Mouse (Mus musculus) liver, embryonic 11.5 days (tissue): Measurements from ENCODE around the gene Rps12. TPM values are rescaled to one million over a fixed set of nuclear protein-coding genes. Genes with fewer than 3 reads are reported as not detected.
A peak's percentile ranks its signal among the peaks of the same experiment; 100 is the strongest.
"Not testable (repeated sequence)": the region's sequence is repeated elsewhere in the genome, so short reads cannot be mapped to it uniquely, and the experiment has no call there.

Experiments used
- ATAC-seq: fragments of 200-750 bp; cut with Nextera tagmentation; replicated peaks from 2 replicates; pipeline ENCODE4 v1.8.0; 2017; ENCODE audit warnings: moderate number of reproducible peaks, mild to moderate bottlenecking, moderate TSS enrichment, moderate library complexity; ENCODE audit not compliant: low FRiP score
- DNase-seq: peaks from one replicate; pipeline ENCODE4 v3.0.0-alpha.2; 2017; ENCODE audit warnings: low spot score
- H3K27ac ChIP-seq: fragments of 300-500 bp; sonication (generic); 2 replicates; pipeline ENCODE4 v1.5.1; 2014; ENCODE audit warnings: mild to moderate bottlenecking, low read depth, low read length, control low read depth
- H3K27me3 ChIP-seq: fragments of 300-500 bp; sonication (generic); replicated peaks from 2 replicates; pipeline ENCODE4 v1.6.1; 2014; ENCODE audit warnings: low read length, mixed read lengths; ENCODE audit not compliant: control insufficient read depth, insufficient read depth
- H3K36me3 ChIP-seq: fragments of 300-500 bp; sonication (generic); 2 replicates; pipeline ENCODE4 v1.6.1; 2014; ENCODE audit warnings: mild to moderate bottlenecking, low read length, moderate library complexity, mixed read lengths; ENCODE audit not compliant: control insufficient read depth, insufficient read depth
- H3K4me1 ChIP-seq: fragments of 300-500 bp; sonication (generic); replicated peaks from 2 replicates; pipeline ENCODE4 v1.6.1; 2014; ENCODE audit warnings: low read length, mixed read lengths; ENCODE audit not compliant: control insufficient read depth, insufficient read depth
- H3K4me2 ChIP-seq: fragments of 300-500 bp; sonication (generic); 2 replicates; pipeline ENCODE4 v1.6.1; 2014; ENCODE audit warnings: mild to moderate bottlenecking, control low read depth, moderate library complexity
- H3K4me3 ChIP-seq: fragments of 300-500 bp; sonication (generic); 2 replicates; pipeline ENCODE4 v1.5.1; 2014; ENCODE audit warnings: low read depth, low read length, control low read depth
- H3K9ac ChIP-seq: fragments of 300-500 bp; sonication (generic); 2 replicates; pipeline ENCODE4 v1.6.1; 2014; ENCODE audit warnings: low read depth, low read length, control low read depth
- H3K9me3 ChIP-seq: fragments of 300-500 bp; sonication (generic); 2 replicates; pipeline ENCODE4 v1.6.1; 2016; ENCODE audit warnings: low read length, inconsistent platforms, mixed read lengths; ENCODE audit not compliant: control insufficient read depth
- WGBS: fragments of 180-500 bp; shearing (Covaris S2); extraction: QIAGEN DNeasy Blood & Tissue Kit; methylation state at CpG from one replicate; pipeline ENCODE4 v1.1.7; 2014; 5-methylcytosine and 5-hydroxymethylcytosine counted together
- polyA plus RNA-seq: library from polyadenylated mRNA; unstranded; fragments of >200 nt; fragmentation: Nextera tagmentation; extraction: Ambion mirVana; gene quantifications from 2 replicates; pipeline ENCODE4 v1.2.1, GENCODE M21; 2014

Rps12 gene
- polyA plus RNA-seq, 1 experiment from 2014 or later: 303 TPM

- Histone ChIP-seq H3K27me3 (no peaks in the 10 kb centered on the region), H3K27ac (no peak overlapping the region), H3K4me3 (no peak overlapping the region), H3K9ac (no peak overlapping the region), H3K4me2 (peak overlapping the region; percentile 75; the same call in 1 of the 2 replicates), H3K36me3 (no peaks in the 10 kb centered on the region), H3K4me1 (0 out of 2 replicates have a peak, but pooled peaks cover 3% of the 10 kb centered on the region), H3K9me3 (no peaks in the 10 kb centered on the region)
- DNase-seq (no peak), ATAC-seq (no peak)
- WGBS: 72% methylated on average over 9 of the region's 9 CpGs
These were observed 8.9 kb upstream of the Rps12 start for GRCm38 (mm10) chr10:23795871-23796520.

- Histone ChIP-seq H3K27ac (peak overlapping the region; percentile 87), H3K9ac (peak overlapping the region; percentile 89), H3K4me3 (peak overlapping the region; percentile 78), H3K4me1 (peaks cover 15% of the 10 kb centered on the region), H3K36me3 (peaks cover 18% of the 10 kb centered on the region), H3K27me3 (no peaks in the 10 kb centered on the region), H3K4me2 (peak overlapping the region; percentile 86), H3K9me3 (no peaks in the 10 kb centered on the region)
- no peak for ATAC-seq
- no peak for DNase-seq
- WGBS: 7% methylated on average over 8 of the region's 8 CpGs
These were observed 1.1 kb upstream of the Rps12 start for GRCm38 (mm10) chr10:23788056-23788600.

- ATAC-seq: peak; percentile 1; the same call in 1 of the 2 replicates
- Histone ChIP-seq H3K9ac (peak overlapping the region; percentile 98), H3K4me1 (peaks cover 17% of the 10 kb centered on the region)
These were observed 440 bp downstream of the Rps12 start for GRCm38 (mm10) chr10:23786631-23787038.

GRCm38 (mm10) chr10:23786040-23786439 lies 1.0 kb downstream of the Rps12 start:
- Histone ChIP-seq H3K36me3 (peaks cover 18% of the 10 kb centered on the region), H3K4me3 (peak overlapping the region; percentile 78), H3K27ac (peak overlapping the region; percentile 87), H3K4me2 (peak overlapping the region; percentile 78), H3K27me3 (no peaks in the 10 kb centered on the region), H3K9me3 (no peaks in the 10 kb centered on the region), H3K4me1 (peaks cover 17% of the 10 kb centered on the region), H3K9ac (peak overlapping the region; percentile 98)
- WGBS: 0% methylated on average over 4 of the region's 4 CpGs
- DNase-seq: no peak
- no peak for ATAC-seq

More at GRCm38 (mm10) chr10:23786631-23787038, 440 bp downstream of the Rps12 start:
- H3K9me3 ChIP-seq, H3K27me3 ChIP-seq, DNase-seq: not testable (repeated sequence)
- under 1% methylated on average over 23 of the region's 23 CpGs for WGBS
- Histone ChIP-seq H3K27ac (peak overlapping the region; percentile 87), H3K4me3 (peak overlapping the region; percentile 78), H3K36me3 (peaks cover 18% of the 10 kb centered on the region), H3K4me2 (peak overlapping the region; percentile 78)

- H3K36me3 ChIP-seq: peaks cover 18% of the 10 kb centered on the region
- WGBS: 25% methylated on average over 7 of the region's 7 CpGs
- peak overlapping the region; percentile 87 for H3K27ac ChIP-seq
- peak overlapping the region; percentile 98 for H3K9ac ChIP-seq
- H3K4me2 ChIP-seq: peak overlapping the region; percentile 78
- H3K9me3 ChIP-seq, ATAC-seq, DNase-seq, H3K27me3 ChIP-seq: not testable (repeated sequence)
- peaks cover 17% of the 10 kb centered on the region for H3K4me1 ChIP-seq
- peak overlapping the region; percentile 78 for H3K4me3 ChIP-seq
These were observed 1.5 kb downstream of the Rps12 start for GRCm38 (mm10) chr10:23785599-23785998.

GRCm38 (mm10) chr10:23784121-23784520 lies 3.0 kb downstream of the Rps12 start:
- Histone ChIP-seq H3K27me3 (no peaks in the 10 kb centered on the region), H3K9ac (no peak overlapping the region), H3K27ac (peak overlapping the region; percentile 87), H3K4me3 (peak overlapping the region; percentile 78), H3K4me2 (peak overlapping the region; percentile 78), H3K4me1 (peaks cover 17% of the 10 kb centered on the region), H3K9me3 (no peaks in the 10 kb centered on the region), H3K36me3 (peaks cover 18% of the 10 kb centered on the region)
- 28% methylated on average over 2 of the region's 2 CpGs for WGBS
- DNase-seq: no peak
- ATAC-seq: no peak

GRCm38 (mm10) chr10:23783493-23783884 lies 3.6 kb downstream of the Rps12 start:
- WGBS: 16% methylated on average over 2 of the region's 2 CpGs
- H3K4me2 ChIP-seq: no peak overlapping the region
- ATAC-seq: no peak; the same call in 1 of the 2 replicates
- H3K9me3 ChIP-seq: no peaks in the 10 kb centered on the region
- peak overlapping the region; percentile 14 for H3K27ac ChIP-seq
- DNase-seq: no peak
- H3K4me1 ChIP-seq: peaks cover 13% of the 10 kb centered on the region
- H3K4me3 ChIP-seq: no peak overlapping the region
- H3K36me3 ChIP-seq: peaks cover 18% of the 10 kb centered on the region
- H3K9ac ChIP-seq: no peak overlapping the region
- no peaks in the 10 kb centered on the region for H3K27me3 ChIP-seq

GRCm38 (mm10) chr10:23782855-23783492 lies 4.1 kb downstream of the Rps12 start:
- H3K4me3 ChIP-seq: no peak overlapping the region
- ATAC-seq: peak; percentile 19
- no peak for DNase-seq
- H3K27ac ChIP-seq: peak overlapping the region; percentile 14
- H3K9ac ChIP-seq: 0 out of 2 replicates have a peak overlapping the region, but pooled peaks have one; percentile 13
- peaks cover 18% of the 10 kb centered on the region for H3K36me3 ChIP-seq
- H3K9me3 ChIP-seq: no peaks in the 10 kb centered on the region
- WGBS: 27% methylated on average over 2 of the region's 2 CpGs
- H3K4me1 ChIP-seq: peaks cover 10% of the 10 kb centered on the region
- H3K4me2 ChIP-seq: no peak overlapping the region
- H3K27me3 ChIP-seq: no peaks in the 10 kb centered on the region
